Mouse (Mus musculus): ENCODE results near the gene Rimklb. TPM values are rescaled to one million over a fixed set of nuclear protein-coding genes. Genes with fewer than 3 reads are reported as not detected.

The Rimklb gene
- total and polyA plus RNA-seq, 3 experiments: 0.04 TPM; not detected in 2

DNA sequence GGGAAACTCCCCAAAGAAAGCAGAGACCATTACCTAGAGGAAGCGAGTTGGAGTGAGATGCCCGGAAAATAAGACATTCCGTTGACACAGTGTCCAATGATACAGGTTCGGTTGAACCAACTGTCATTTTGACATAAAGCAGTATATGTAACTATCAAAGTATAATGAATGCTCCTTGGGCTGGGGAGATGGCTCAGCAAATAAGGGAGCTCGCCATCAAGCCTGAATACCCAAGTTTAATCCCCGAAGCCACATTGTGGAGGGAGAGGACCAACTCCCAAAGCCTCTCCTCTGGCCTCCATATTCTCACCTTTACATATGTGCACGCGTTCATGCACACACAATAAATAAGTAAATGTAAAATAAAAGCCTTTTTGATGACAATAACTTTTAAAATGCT is 87.3 kb downstream of the Rimklb start:
- no peak for TF ChIP-seq EP300 (IDR thresholded peaks at IDR 0.05; ENCODE audit: insufficient read depth, low read depth, low read length)
- no peak for TF ChIP-seq POLR2A (IDR thresholded peaks at IDR 0.05; ENCODE audit: insufficient read depth, low read depth, low read length)
- no peak for TF ChIP-seq CTCF (IDR thresholded peaks at IDR 0.05)
- no peak overlapping the region for H3K4me3 ChIP-seq
- H3K79me2 ChIP-seq (replicated peaks; ENCODE audit: control insufficient read depth, insufficient read depth, low read length): no peaks in the 10 kb centered on the region
- intact Hi-C loops (cut with DNase I): no loop called here
- no peaks in the 10 kb centered on the region for H3K36me3 ChIP-seq (ENCODE audit: control insufficient read depth, insufficient read depth, low read length)
- no peak overlapping the region for H3K9ac ChIP-seq (ENCODE audit: low read depth, low read length)
- no peak overlapping the region for H3K27ac ChIP-seq
- no peaks in the 10 kb centered on the region for H3K27me3 ChIP-seq (ENCODE audit: control insufficient read depth, insufficient read depth, low read length)
- no peaks in the 10 kb centered on the region for H3K4me1 ChIP-seq (ENCODE audit: control insufficient read depth, insufficient read depth, low read length)
- no peak for DNase-seq
- 85% methylated on average over 8 of the region's 8 CpGs for WGBS

- H3K79me2 ChIP-seq (replicated peaks; ENCODE audit: control insufficient read depth, insufficient read depth, low read length): no peaks in the 10 kb centered on the region
- H3K36me3 ChIP-seq (ENCODE audit: control insufficient read depth, insufficient read depth, low read length): no peaks in the 10 kb centered on the region
- H3K4me1 ChIP-seq (ENCODE audit: control insufficient read depth, insufficient read depth, low read length): no peaks in the 10 kb centered on the region
- TF ChIP-seq CTCF (IDR thresholded peaks at IDR 0.05) (peak; percentile 80), POLR2A (IDR thresholded peaks at IDR 0.05; ENCODE audit: insufficient read depth, low read depth, low read length) (no peak)
- DNase-seq: no peak
- WGBS: 4% methylated on average over 3 of the region's 3 CpGs
- H3K9ac ChIP-seq (ENCODE audit: low read depth, low read length): no peak overlapping the region
- no peaks in the 10 kb centered on the region for H3K27me3 ChIP-seq (ENCODE audit: control insufficient read depth, insufficient read depth, low read length)
- no peak overlapping the region for H3K4me3 ChIP-seq
- H3K27ac ChIP-seq: no peak overlapping the region
- intact Hi-C loops (cut with DNase I): loop anchor here (1.0 to 2.0 kb wide), 2 partner anchors 117 to 160 kb away; no protein-coding TSS in a partner anchor
Observed at GRCm38 (mm10) chr6:122402240-122402639, 96.3 kb downstream of the Rimklb start.

DNA sequence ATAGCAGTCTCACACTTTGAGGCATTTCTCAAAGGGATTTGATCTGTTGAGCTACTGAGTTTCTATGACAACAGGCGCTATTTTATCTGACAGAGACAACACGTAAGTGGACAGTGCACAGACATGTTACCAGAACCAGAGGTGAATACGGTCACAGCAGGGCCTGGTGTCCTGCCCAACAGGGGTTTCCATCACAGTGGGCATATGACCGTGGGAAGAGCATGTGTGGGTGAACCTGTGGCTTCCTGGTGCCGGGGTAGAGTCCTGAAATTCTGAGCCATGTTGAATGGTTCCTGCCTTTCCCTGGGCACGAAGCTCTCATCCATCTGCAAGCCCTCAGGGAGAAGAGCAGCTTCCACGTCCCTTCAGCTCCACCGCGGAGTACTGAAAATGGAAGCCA is 98.3 kb downstream of the Rimklb start:
- H3K27me3 ChIP-seq (ENCODE audit: control insufficient read depth, insufficient read depth, low read length): no peaks in the 10 kb centered on the region
- intact Hi-C loops (cut with DNase I): no loop called here
- H3K4me1 ChIP-seq (ENCODE audit: control insufficient read depth, insufficient read depth, low read length): no peaks in the 10 kb centered on the region
- H3K36me3 ChIP-seq (ENCODE audit: control insufficient read depth, insufficient read depth, low read length): no peaks in the 10 kb centered on the region
- H3K79me2 ChIP-seq (replicated peaks; ENCODE audit: control insufficient read depth, insufficient read depth, low read length): no peaks in the 10 kb centered on the region
- H3K4me3 ChIP-seq: no peak overlapping the region
- WGBS: 69% methylated on average over 9 of the region's 9 CpGs
- TF ChIP-seq POLR2A (IDR thresholded peaks at IDR 0.05; ENCODE audit: insufficient read depth, low read depth, low read length) (no peak), CTCF (IDR thresholded peaks at IDR 0.05) (no peak), EP300 (IDR thresholded peaks at IDR 0.05; ENCODE audit: insufficient read depth, low read depth, low read length) (no peak)
- H3K9ac ChIP-seq (ENCODE audit: low read depth, low read length): no peak overlapping the region
- no peak for DNase-seq
- H3K27ac ChIP-seq: no peak overlapping the region

Other genes with a start within 250 kb of the Rimklb start
- gene Klrg1, start 215.9 kb downstream of the Rimklb start, total RNA-seq (2021): not detected
- 0.31 TPM in 1 of 2 replicates, not detected in the other for gene Klrg1, start 215.9 kb downstream of the Rimklb start, polyA plus RNA-seq (2012; rRNA removed)
- gene M6pr, start 190.0 kb downstream of the Rimklb start, total RNA-seq (2021): 10 to 100 TPM; 39.8 to 43.2 TPM
- 27.6 and 49.3 TPM in 2 replicates for gene M6pr, start 190.0 kb downstream of the Rimklb start, polyA plus RNA-seq (2012; rRNA removed)
- 10 to 100 TPM; 17.3 to 22.2 TPM for gene Phc1, start 158.2 kb downstream of the Rimklb start, total RNA-seq (2021)
- 11.9 and 13.4 TPM in 2 replicates for gene Phc1, start 158.2 kb downstream of the Rimklb start, polyA plus RNA-seq (2012; rRNA removed)
- 10 to 100 TPM; 20.5 to 22.4 TPM for gene Mfap5, start 7.1 kb upstream of the Rimklb start, total RNA-seq (2021)
- gene Mfap5, start 7.1 kb upstream of the Rimklb start, polyA plus RNA-seq (2012; rRNA removed): 113 and 156 TPM in 2 replicates
- gene Aicda, start 55.0 kb upstream of the Rimklb start, total RNA-seq (2021): not detected
- not detected in 2 replicates for gene Aicda, start 55.0 kb upstream of the Rimklb start, polyA plus RNA-seq (2012; rRNA removed)
- gene Apobec1, start 103.7 kb upstream of the Rimklb start, total RNA-seq (2021): 1 to 10 TPM; 4.8 to 6.1 TPM
- 9.8 and 17.9 TPM in 2 replicates for gene Apobec1, start 103.7 kb upstream of the Rimklb start, polyA plus RNA-seq (2012; rRNA removed)
- gene Gdf3, start 111.3 kb upstream of the Rimklb start, total RNA-seq (2021): not detected
- gene Gdf3, start 111.3 kb upstream of the Rimklb start, polyA plus RNA-seq (2012; rRNA removed): not detected in 2 replicates
- not detected for gene Dppa3, start 127.6 kb upstream of the Rimklb start, total RNA-seq (2021)
- not detected in 2 replicates for gene Dppa3, start 127.6 kb upstream of the Rimklb start, polyA plus RNA-seq (2012; rRNA removed)
- gene Nanog, start 208.7 kb upstream of the Rimklb start, total RNA-seq (2021): not detected
- gene Nanog, start 208.7 kb upstream of the Rimklb start, polyA plus RNA-seq (2012; rRNA removed): not detected in 2 replicates